Mouse (Mus musculus): ENCODE results near the gene Mybbp1a.

- TF ChIP-seq GATA1 (IDR thresholded peaks at IDR 0.05; ENCODE audit: borderline replicate concordance, low read length) = no peak
- no peak for TF ChIP-seq FLI1 (IDR thresholded peaks at IDR 0.05; ENCODE audit: low read length)
Observed at GRCm38 (mm10) chr11:72426884-72427283, 14.3 kb upstream of the Mybbp1a start.

Data from megakaryocyte, embryonic 14.5 days (primary cell).